Mouse (Mus musculus): Measurements from ENCODE around the gene Clpb. TPM values are rescaled to one million over a fixed set of nuclear protein-coding genes. Genes with fewer than 3 reads are reported as not detected.

Clpb gene
- polyA plus RNA-seq, 1 experiment from 2014 or later: 23.2 TPM

DNA sequence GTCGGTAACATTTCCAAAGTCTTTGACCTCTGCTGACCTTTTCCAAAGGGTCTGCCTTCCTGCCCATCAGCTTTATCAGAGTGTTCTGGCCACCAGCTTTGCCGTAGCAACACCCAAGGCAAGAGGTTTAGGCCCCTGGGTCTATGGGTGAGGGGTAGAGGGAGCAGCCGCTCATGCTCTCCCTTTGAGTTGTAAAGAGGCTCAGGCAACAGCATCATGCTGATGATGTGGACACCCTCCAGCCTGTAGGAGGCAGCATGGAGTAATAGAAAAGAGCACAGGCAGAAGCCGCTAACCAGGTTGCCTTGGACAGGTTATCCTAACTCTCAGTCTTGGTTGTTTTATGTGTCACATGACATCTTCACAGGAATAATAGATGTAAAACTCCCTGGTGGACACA is 61.6 kb downstream of the Clpb start:
- Histone ChIP-seq H3K27ac (replicated peaks) (no peak overlapping the region), H3K9ac (no peak overlapping the region), H3K36me3 (replicated peaks) (no peaks in the 10 kb centered on the region), H3K27me3 (no peaks in the 10 kb centered on the region), H3K4me2 (no peak overlapping the region), H3K9me3 (replicated peaks) (no peaks in the 10 kb centered on the region), H3K4me3 (replicated peaks) (no peak overlapping the region), H3K4me1 (replicated peaks) (no peaks in the 10 kb centered on the region)
- WGBS (ENCODE audit: insufficient replicate concordance): 70% methylated on average over 4 of the region's 4 CpGs
- no peak for ATAC-seq (ENCODE audit: insufficient read depth)

DNA sequence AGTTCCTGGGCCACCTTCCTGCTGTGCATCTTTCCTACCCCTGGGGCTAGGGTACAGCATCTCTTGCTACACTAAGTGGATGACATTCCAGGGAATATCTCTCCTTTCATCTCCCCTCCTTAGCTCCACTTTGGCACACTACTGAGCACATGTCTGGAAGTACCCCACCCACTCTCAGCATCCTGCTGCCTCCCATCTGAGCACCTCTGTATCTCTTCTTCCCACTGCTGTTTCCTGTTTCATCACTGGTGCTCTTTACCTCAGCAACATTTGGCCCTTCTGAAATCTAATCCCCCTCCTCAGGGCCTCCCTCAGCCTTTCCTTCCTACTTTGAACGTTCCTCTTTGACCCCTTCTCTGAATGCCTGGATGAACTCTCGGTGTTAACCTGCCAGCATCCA is 63.5 kb downstream of the Clpb start:
- Histone ChIP-seq H3K36me3 (replicated peaks) (no peaks in the 10 kb centered on the region), H3K9ac (no peak overlapping the region), H3K9me3 (replicated peaks) (no peaks in the 10 kb centered on the region), H3K4me3 (replicated peaks) (no peak overlapping the region), H3K4me2 (no peak overlapping the region), H3K27ac (replicated peaks) (no peak overlapping the region), H3K4me1 (replicated peaks) (no peaks in the 10 kb centered on the region), H3K27me3 (no peaks in the 10 kb centered on the region)
- ATAC-seq (ENCODE audit: insufficient read depth): no peak
- WGBS (ENCODE audit: insufficient replicate concordance): 47% methylated on average over 2 of the region's 2 CpGs

DNA sequence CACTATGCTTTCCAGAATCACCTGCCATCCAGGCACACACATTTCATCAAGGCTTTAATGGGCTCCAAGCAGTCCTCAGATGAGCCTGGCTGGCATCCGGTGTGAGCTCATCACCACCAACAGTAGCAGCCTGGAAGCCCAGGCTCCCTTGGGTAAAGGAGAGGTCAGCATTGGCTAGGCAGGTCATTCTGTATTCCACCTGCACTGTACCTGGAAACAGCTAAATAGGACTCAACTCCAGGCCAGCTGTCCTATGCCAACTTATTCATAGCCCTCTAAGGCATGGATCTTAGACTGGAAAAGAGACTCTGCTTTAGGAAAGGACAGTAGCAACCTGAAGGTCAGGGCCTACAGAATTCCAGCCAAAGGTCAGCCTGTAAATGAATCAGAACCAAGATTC is 68.7 kb downstream of the Clpb start:
- Histone ChIP-seq H3K4me1 (replicated peaks) (no peaks in the 10 kb centered on the region), H3K36me3 (replicated peaks) (no peaks in the 10 kb centered on the region), H3K9ac (no peak overlapping the region), H3K9me3 (replicated peaks) (no peaks in the 10 kb centered on the region), H3K27me3 (no peaks in the 10 kb centered on the region), H3K27ac (replicated peaks) (no peak overlapping the region), H3K4me2 (no peak overlapping the region), H3K4me3 (replicated peaks) (no peak overlapping the region)
- 78% methylated on average over 1 of the region's 1 CpGs for WGBS (ENCODE audit: insufficient replicate concordance)
- no peak for ATAC-seq (ENCODE audit: insufficient read depth)

DNA sequence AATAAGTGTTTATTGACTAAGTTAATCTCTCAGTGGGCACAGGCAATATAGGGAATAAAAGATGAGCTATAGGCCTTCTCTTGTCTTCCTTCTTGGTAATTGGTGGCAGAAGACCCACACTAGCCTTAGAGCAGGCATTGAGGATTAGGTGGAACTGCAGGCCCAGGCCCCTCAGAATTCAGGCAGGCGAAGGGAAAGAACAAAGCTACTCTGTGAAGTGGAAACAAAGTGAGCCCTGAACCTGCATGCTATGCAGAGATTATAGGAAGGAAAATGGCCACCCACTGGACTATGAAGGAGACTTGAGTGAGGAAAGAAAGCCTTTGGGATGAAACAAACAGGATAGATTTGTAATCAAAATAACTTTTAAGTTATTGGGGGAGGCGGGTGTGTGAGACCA is 69.6 kb downstream of the Clpb start:
- Histone ChIP-seq H3K4me2 (no peak overlapping the region), H3K9ac (no peak overlapping the region), H3K27me3 (no peaks in the 10 kb centered on the region), H3K9me3 (replicated peaks) (no peaks in the 10 kb centered on the region), H3K4me3 (replicated peaks) (no peak overlapping the region), H3K27ac (replicated peaks) (no peak overlapping the region), H3K4me1 (replicated peaks) (peaks cover 7% of the 10 kb centered on the region), H3K36me3 (replicated peaks) (no peaks in the 10 kb centered on the region)
- ATAC-seq (ENCODE audit: insufficient read depth): no peak
- WGBS (ENCODE audit: insufficient replicate concordance): 70% methylated on average over 2 of the region's 2 CpGs

DNA sequence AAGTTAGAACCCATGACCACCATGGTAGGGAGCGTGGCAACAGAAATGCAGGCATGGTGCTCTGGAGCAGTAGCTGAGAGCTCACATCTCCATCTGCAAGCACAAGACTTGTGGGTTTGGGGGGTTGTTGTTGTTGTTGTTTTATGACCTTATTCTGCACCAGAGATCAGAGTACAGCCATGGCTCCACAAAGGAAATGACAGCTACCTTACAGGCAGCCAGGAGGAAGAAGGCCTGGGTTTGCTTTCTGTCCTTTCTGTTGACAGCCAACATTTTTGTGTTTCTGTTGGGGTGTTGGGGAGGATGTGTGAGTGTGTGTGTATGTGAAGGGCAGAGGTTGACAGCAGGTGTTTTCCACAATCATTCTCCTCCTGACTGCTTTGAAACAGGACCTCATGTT is 71.9 kb downstream of the Clpb start:
- no peaks in the 10 kb centered on the region for H3K27me3 ChIP-seq
- no peak overlapping the region for H3K27ac ChIP-seq (replicated peaks)
- WGBS (ENCODE audit: insufficient replicate concordance): 64% methylated on average over 1 of the region's 1 CpGs

DNA sequence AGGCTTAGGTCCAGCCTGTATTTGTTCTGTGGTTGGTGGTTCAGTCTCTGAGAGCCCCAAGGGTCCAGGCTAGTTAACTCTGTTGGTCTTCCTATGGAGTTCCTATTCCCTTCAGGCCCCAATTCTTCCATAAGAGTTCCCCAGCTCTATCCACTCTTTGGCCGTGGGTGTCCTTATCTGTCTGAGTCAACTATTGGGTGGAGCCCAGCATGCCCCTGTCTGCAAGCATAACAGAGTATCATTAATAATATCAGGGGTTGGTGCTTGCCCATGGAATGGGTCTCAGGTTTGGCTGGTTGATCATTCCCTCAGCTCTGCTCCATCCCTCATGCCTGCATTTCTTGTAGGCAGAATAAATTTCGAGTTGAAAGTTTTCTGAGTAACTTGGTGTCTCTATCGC is 74.3 kb downstream of the Clpb start:
- Histone ChIP-seq H3K27me3 (no peaks in the 10 kb centered on the region), H3K4me1 (replicated peaks) (peaks cover 9% of the 10 kb centered on the region), H3K9me3 (replicated peaks) (no peaks in the 10 kb centered on the region), H3K9ac (no peak overlapping the region), H3K4me3 (replicated peaks) (no peak overlapping the region), H3K36me3 (replicated peaks) (no peaks in the 10 kb centered on the region), H3K4me2 (no peak overlapping the region), H3K27ac (replicated peaks) (no peak overlapping the region)
- ATAC-seq (ENCODE audit: insufficient read depth): no peak
- 32% methylated on average over 3 of the region's 3 CpGs for WGBS (ENCODE audit: insufficient replicate concordance)

More for the DNA sequence above, 71.9 kb downstream of the Clpb start:
- H3K4me3 ChIP-seq (replicated peaks): no peak overlapping the region
- H3K4me2 ChIP-seq: no peak overlapping the region
- ATAC-seq (ENCODE audit: insufficient read depth): no peak
- H3K4me1 ChIP-seq (replicated peaks): peaks cover 9% of the 10 kb centered on the region
- no peaks in the 10 kb centered on the region for H3K36me3 ChIP-seq (replicated peaks)
- H3K9ac ChIP-seq: no peak overlapping the region
- H3K9me3 ChIP-seq (replicated peaks): no peaks in the 10 kb centered on the region

DNA sequence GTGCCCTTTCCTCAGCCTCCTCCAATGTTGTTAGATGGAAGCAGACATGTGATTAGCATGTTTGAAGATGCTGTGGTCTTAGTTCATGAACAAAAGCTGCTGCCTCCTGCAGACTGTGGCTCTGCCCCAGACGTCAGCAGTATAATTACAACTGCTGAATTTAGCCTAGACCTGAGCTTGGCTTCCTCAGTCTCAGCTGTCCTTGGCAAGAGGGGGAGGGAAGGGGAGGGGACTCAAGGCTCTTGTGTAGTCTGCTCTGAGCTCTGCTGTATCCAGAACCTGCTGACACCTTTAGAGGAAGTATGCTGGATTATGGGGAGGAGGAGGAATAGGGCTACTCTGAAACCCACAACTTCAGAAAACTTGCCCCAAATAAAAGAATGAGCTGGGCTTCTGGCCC is 76.2 kb downstream of the Clpb start:
- Histone ChIP-seq H3K27me3 (no peaks in the 10 kb centered on the region), H3K9me3 (replicated peaks) (no peaks in the 10 kb centered on the region), H3K4me1 (replicated peaks) (peaks cover 9% of the 10 kb centered on the region), H3K27ac (replicated peaks) (no peak overlapping the region), H3K36me3 (replicated peaks) (no peaks in the 10 kb centered on the region), H3K4me3 (replicated peaks) (no peak overlapping the region), H3K9ac (no peak overlapping the region), H3K4me2 (no peak overlapping the region)
- ATAC-seq (ENCODE audit: insufficient read depth): no peak
- 37% methylated on average over 1 of the region's 1 CpGs for WGBS (ENCODE audit: insufficient replicate concordance)

DNA sequence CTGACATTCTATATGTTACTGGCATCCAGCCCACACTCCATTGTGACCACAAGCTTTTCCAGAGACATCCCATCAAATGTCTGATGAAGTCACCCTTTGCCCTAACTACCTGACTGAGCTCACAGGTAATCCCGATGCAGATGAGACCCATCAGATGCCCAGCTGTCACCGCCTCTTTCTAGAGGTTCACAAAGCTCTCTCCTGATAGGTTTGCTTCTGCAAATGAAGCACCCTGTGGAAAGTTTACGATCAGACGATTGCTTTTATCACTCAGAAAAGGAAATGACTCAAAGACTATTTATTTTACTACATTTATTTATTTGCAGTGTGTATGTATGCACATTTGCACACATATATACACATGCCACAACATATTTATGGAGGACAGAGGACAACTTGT is 80.1 kb downstream of the Clpb start:
- 57% methylated on average over 4 of the region's 4 CpGs for WGBS (ENCODE audit: insufficient replicate concordance)

DNA sequence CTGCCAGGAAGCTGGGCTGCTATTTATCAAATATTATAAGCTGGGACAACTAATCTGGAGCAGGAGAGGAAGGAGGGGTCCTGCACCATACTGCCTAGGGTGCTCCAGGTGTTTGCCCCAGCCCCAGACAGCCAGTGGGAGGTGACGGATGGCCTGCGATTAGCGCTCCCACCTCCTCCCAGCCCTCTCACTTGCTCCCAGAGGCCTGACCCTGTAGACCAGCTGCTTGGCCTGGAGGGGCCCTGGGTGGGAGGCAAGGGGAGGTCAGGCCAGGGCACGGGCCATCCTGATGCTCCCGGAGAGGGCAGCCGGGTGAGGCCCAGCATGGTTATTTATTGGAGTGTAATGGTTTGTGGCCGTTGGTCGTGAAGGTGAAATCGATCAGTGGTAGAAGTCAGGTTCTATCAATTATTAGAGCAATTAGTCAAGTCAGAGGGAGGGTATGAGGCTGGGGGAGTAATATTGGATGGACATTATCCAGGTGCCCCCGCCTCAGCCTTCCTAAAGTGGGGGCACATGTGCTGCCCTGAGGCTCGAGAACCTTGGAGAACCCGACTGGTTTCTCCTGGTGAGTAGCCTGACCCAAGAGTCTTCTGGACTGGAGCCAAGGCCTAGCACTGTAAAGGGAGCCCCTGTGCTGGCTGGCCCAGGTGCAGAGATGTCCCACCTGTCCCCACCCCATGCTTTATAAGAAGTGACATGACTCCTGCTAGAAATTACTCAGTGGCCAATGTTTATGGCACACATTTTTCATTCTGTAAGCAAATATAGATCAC is 83.3 kb downstream of the Clpb start:
- ATAC-seq (ENCODE audit: insufficient read depth): no peak
- WGBS (ENCODE audit: insufficient replicate concordance): 79% methylated on average over 12 of the region's 12 CpGs
- Histone ChIP-seq H3K9me3 (replicated peaks) (no peaks in the 10 kb centered on the region), H3K9ac (no peak overlapping the region), H3K4me3 (replicated peaks) (no peak overlapping the region), H3K36me3 (replicated peaks) (no peaks in the 10 kb centered on the region), H3K27ac (replicated peaks) (no peak overlapping the region), H3K27me3 (no peaks in the 10 kb centered on the region), H3K4me1 (replicated peaks) (no peaks in the 10 kb centered on the region), H3K4me2 (no peak overlapping the region)

More for the DNA sequence above, 80.1 kb downstream of the Clpb start:
- ATAC-seq (ENCODE audit: insufficient read depth): no peak
- no peak overlapping the region for H3K4me2 ChIP-seq
- no peak overlapping the region for H3K9ac ChIP-seq
- no peak overlapping the region for H3K4me3 ChIP-seq (replicated peaks)
- H3K9me3 ChIP-seq (replicated peaks): no peaks in the 10 kb centered on the region
- no peaks in the 10 kb centered on the region for H3K27me3 ChIP-seq
- H3K27ac ChIP-seq (replicated peaks): no peak overlapping the region
- H3K36me3 ChIP-seq (replicated peaks): no peaks in the 10 kb centered on the region
- H3K4me1 ChIP-seq (replicated peaks): no peaks in the 10 kb centered on the region

DNA sequence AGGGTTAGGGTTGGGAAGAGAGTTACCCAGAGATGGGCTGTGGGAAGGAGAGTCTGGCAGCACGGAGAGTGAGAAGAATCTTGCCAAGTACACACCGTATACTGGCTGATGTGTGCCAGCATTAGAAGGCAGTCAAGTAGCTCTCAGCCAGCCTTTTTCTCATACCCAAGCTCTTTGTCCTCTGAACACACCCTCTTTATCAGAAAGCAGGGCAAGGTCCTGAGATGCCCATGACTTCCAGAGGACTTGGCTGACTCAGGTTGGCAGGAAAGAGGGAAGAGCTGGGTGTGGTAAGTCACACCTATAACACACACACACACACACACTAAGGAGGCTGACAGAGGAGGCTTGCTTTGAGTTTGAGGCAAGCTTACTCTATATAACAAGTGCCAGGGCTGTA is 86.8 kb downstream of the Clpb start:
- no peak overlapping the region for H3K4me2 ChIP-seq
- H3K27ac ChIP-seq (replicated peaks): no peak overlapping the region
- no peaks in the 10 kb centered on the region for H3K4me1 ChIP-seq (replicated peaks)
- no peak overlapping the region for H3K4me3 ChIP-seq (replicated peaks)
- no peak for ATAC-seq (ENCODE audit: insufficient read depth)
- no peaks in the 10 kb centered on the region for H3K36me3 ChIP-seq (replicated peaks)
- no peak overlapping the region for H3K9ac ChIP-seq
- H3K27me3 ChIP-seq: no peaks in the 10 kb centered on the region
- WGBS (ENCODE audit: insufficient replicate concordance): 68% methylated on average over 2 of the region's 2 CpGs
- H3K9me3 ChIP-seq (replicated peaks): no peaks in the 10 kb centered on the region

DNA sequence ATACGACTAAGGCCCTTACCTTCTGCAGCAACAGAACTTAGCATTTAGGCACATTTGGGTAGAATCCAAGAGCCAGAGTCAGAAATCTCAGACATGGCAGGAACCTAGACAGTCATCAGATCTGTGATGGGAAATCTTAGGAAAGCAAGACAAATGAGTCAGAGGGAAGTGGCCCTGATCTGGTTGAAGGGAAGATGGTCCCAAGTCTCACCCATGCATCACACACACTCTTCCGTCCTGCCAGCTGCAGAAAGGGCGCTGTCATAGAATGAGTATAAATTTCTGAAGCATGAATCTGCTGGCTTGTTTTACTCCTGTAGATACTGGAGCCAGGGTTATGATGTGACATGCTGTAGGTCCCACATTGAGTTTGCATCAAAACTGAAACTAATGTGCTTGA is 88.9 kb downstream of the Clpb start:
- Histone ChIP-seq H3K27me3 (no peaks in the 10 kb centered on the region), H3K9me3 (replicated peaks) (no peaks in the 10 kb centered on the region), H3K4me2 (no peak overlapping the region), H3K4me3 (replicated peaks) (no peak overlapping the region), H3K36me3 (replicated peaks) (no peaks in the 10 kb centered on the region), H3K4me1 (replicated peaks) (no peaks in the 10 kb centered on the region), H3K9ac (no peak overlapping the region), H3K27ac (replicated peaks) (no peak overlapping the region)
- WGBS (ENCODE audit: insufficient replicate concordance): 62% methylated on average over 3 of the region's 3 CpGs
- no peak for ATAC-seq (ENCODE audit: insufficient read depth)

DNA sequence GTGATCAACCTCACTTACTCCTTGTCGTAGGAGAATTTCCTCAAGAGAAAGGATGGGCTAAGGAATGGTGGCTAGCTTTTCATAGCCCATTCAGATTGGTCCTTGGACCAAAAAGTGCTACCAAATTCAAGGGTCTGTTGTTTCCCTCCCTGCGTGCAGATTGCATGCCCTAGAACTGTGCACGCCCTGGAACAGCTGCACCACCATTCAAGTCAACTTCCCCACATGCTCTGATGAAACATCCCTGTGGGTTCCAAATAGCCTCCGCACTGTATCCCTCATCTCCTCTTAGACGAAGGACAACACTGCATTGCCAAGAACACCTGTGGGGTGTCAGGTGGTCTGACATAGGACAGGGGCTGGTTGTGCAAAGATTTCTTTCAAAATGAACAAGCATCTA is 90.1 kb downstream of the Clpb start:
- H3K9me3 ChIP-seq (replicated peaks): no peaks in the 10 kb centered on the region
- no peaks in the 10 kb centered on the region for H3K4me1 ChIP-seq (replicated peaks)
- no peak overlapping the region for H3K4me3 ChIP-seq (replicated peaks)
- no peaks in the 10 kb centered on the region for H3K36me3 ChIP-seq (replicated peaks)
- H3K27me3 ChIP-seq: no peaks in the 10 kb centered on the region
- 73% methylated on average over 5 of the region's 5 CpGs for WGBS (ENCODE audit: insufficient replicate concordance)
- H3K4me2 ChIP-seq: no peak overlapping the region
- no peak overlapping the region for H3K27ac ChIP-seq (replicated peaks)
- no peak overlapping the region for H3K9ac ChIP-seq
- ATAC-seq (ENCODE audit: insufficient read depth): no peak
